Mouse (Mus musculus) C2C12 (cell line): ENCODE measurements around the gene E330009J07Rik. TPM values are rescaled to one million over a fixed set of nuclear protein-coding genes. Genes with fewer than 3 reads are reported as not detected.

Experiments
- H3K27me3 ChIP-seq: one replicate; pipeline ENCODE4 v1.6.1; 2011; ENCODE audit not compliant: control insufficient read depth, insufficient read depth, insufficient read length
- H3K36me3 ChIP-seq: one replicate; pipeline ENCODE4 v1.6.1; 2011; ENCODE audit not compliant: control insufficient read depth, insufficient read depth
- H3K4me3 ChIP-seq: one replicate; pipeline ENCODE4 v1.5.1; 2011; ENCODE audit warnings: mild to moderate bottlenecking, control low read depth; ENCODE audit not compliant: poor library complexity, insufficient read depth, severe bottlenecking
- H3K79me2 ChIP-seq: one replicate; pipeline ENCODE4 v1.6.1; 2011; ENCODE audit not compliant: control insufficient read depth, insufficient read depth
- H3K79me3 ChIP-seq: one replicate; pipeline ENCODE4 v1.6.1; 2011; ENCODE audit warnings: low read depth, control low read depth
- H3ac ChIP-seq: one replicate; pipeline ENCODE3; 2011; ENCODE audit warnings: low read depth; ENCODE audit not compliant: control insufficient read depth, insufficient read length
- CEBPB ChIP-seq: IDR thresholded peaks from one replicate; pipeline ENCODE4 v1.6.1; 2011; ENCODE audit warnings: low read depth, mild to moderate bottlenecking, control low read depth, moderate library complexity
- CTCF ChIP-seq: IDR thresholded peaks from one replicate; pipeline ENCODE4 v1.5.1; 2011; ENCODE audit not compliant: control insufficient read depth, insufficient read depth, insufficient read length
- FOSL1 ChIP-seq: IDR thresholded peaks from one replicate; pipeline ENCODE4 v1.8.0; 2011; ENCODE audit warnings: mild to moderate bottlenecking, low read length; ENCODE audit not compliant: poor library complexity, insufficient read depth, severe bottlenecking
- MAX ChIP-seq: IDR thresholded peaks from one replicate; pipeline ENCODE4 v1.6.1; 2011; ENCODE audit warnings: mild to moderate bottlenecking, control low read depth
- MYOD1 ChIP-seq: IDR thresholded peaks from one replicate; pipeline ENCODE4 v1.6.1; 2011; ENCODE audit warnings: low read depth; ENCODE audit not compliant: control insufficient read depth, insufficient read length
- MYOG ChIP-seq: IDR thresholded peaks from one replicate; pipeline ENCODE4 v1.6.1; 2011; ENCODE audit not compliant: control insufficient read depth, insufficient read length; ENCODE audit errors: extremely low read depth
- USF1 ChIP-seq: IDR thresholded peaks from one replicate; pipeline ENCODE4 v1.6.1; 2011; ENCODE audit warnings: low read depth, mild to moderate bottlenecking, control low read depth, moderate library complexity
- polyA plus RNA-seq: library from polyadenylated mRNA; unstranded; fragments of >200 nt; fragmentation: generic; extraction: Trizol; gene quantifications from one replicate; pipeline ENCODE4 v1.2.1, GENCODE M21; 2012; ENCODE audit warnings: missing spikeins

Gene E330009J07Rik
- polyA plus RNA-seq, 1 experiment, result 0.82 TPM

GRCm38 (mm10) chr6:40432346-40433275 is 3.3 kb downstream of the E330009J07Rik start:
- H3ac ChIP-seq, result no peak overlapping the region
- no peaks in the 10 kb centered on the region for H3K79me3 ChIP-seq
- no peaks in the 10 kb centered on the region for H3K79me2 ChIP-seq
- H3K27me3 ChIP-seq, result no peaks in the 10 kb centered on the region
- H3K36me3 ChIP-seq, result no peaks in the 10 kb centered on the region
- TF ChIP-seq FOSL1, result no peak
- TF ChIP-seq USF1, result no peak
- no peak for TF ChIP-seq MYOG
- no peak for TF ChIP-seq MAX
- TF ChIP-seq CTCF, result no peak
- no peak for TF ChIP-seq CEBPB
- no peak for TF ChIP-seq MYOD1
- no peak overlapping the region for H3K4me3 ChIP-seq

- no peak overlapping the region for H3ac ChIP-seq
- no peaks in the 10 kb centered on the region for H3K79me3 ChIP-seq
- no peak overlapping the region for H3K4me3 ChIP-seq
- no peaks in the 10 kb centered on the region for H3K36me3 ChIP-seq
- H3K27me3 ChIP-seq, result no peaks in the 10 kb centered on the region
- TF ChIP-seq CTCF, result no peak
- TF ChIP-seq FOSL1, result no peak
- no peak for TF ChIP-seq MYOD1
- TF ChIP-seq USF1, result no peak
- no peak for TF ChIP-seq MAX
- no peaks in the 10 kb centered on the region for H3K79me2 ChIP-seq
Observed at GRCm38 (mm10) chr6:40431812-40432211, 4.1 kb downstream of the E330009J07Rik start.

DNA sequence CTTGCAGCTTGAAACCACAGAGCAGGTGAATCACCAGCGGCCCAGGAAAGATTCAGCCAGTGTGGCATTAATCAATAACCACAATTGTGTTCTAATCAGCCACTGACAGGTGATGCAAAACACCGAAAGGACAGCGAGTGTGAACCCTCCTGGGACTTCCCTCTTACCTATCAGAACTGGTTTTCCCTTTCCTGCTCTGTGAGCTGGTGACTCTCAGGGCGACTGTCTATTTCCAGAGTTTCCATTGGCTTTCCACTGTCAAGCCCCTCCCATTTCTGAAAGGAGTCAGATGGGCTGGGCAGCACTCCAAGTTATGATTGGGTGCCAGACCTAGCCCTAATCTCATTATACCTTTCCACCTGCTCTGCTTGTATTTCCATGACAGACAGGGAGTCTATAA is 4.6 kb downstream of the E330009J07Rik start:
- TF ChIP-seq MYOD1, result peak; percentile 55
- TF ChIP-seq CTCF, result no peak
- H3K36me3 ChIP-seq, result no peaks in the 10 kb centered on the region
- H3ac ChIP-seq, result no peak overlapping the region
- no peaks in the 10 kb centered on the region for H3K79me2 ChIP-seq
- H3K4me3 ChIP-seq, result no peak overlapping the region
- H3K79me3 ChIP-seq, result no peaks in the 10 kb centered on the region
- no peaks in the 10 kb centered on the region for H3K27me3 ChIP-seq

DNA sequence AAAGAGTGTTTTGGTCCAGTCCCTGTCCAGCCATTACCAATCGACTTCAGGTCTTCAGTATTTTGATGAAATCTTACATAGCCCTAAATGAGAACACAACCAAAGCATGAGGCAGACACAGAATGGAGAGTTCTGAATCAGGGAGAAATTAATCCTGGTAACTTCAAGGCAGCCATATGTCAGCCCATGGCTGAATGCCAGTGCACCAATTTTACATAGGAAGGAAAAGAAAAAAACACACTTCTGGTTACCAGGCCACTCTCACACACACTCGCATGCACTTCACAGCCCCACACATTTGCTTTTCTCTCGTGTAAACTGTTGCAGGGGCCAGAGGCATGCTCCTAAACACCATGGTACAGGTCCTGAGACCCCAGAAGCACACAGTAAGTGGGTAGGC is 5.1 kb downstream of the E330009J07Rik start:
- Histone ChIP-seq H3K79me2 (no peaks in the 10 kb centered on the region), H3K27me3 (no peaks in the 10 kb centered on the region), H3K4me3 (no peak overlapping the region), H3K79me3 (no peaks in the 10 kb centered on the region), H3K36me3 (no peaks in the 10 kb centered on the region), H3ac (no peak overlapping the region)
- TF ChIP-seq USF1 (no peak), MAX (no peak), FOSL1 (no peak), MYOD1 (no peak), CEBPB (no peak), CTCF (no peak), MYOG (no peak)

DNA sequence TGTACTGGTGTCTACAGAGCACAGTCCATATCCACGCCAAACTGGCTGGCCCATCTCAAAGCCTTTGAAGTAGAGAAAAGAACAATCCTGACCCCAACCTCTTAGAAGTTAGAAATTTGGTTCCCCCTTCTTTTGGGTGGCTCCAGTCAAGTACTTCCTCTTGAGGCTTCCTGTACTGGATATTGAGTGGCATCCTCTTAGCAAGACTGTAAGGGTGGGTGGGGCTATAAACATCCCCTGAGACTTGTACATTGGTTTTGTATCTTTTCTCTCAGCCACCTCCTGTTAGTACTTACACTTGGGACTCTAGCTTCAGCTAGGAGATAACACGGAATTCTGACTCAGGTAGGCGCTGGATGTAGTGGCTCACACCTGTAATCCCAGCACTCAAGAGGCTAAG is 5.7 kb downstream of the E330009J07Rik start:
- no peaks in the 10 kb centered on the region for H3K79me2 ChIP-seq
- H3K27me3 ChIP-seq, result no peaks in the 10 kb centered on the region
- no peaks in the 10 kb centered on the region for H3K79me3 ChIP-seq
- H3K36me3 ChIP-seq, result no peaks in the 10 kb centered on the region
- no peak overlapping the region for H3K4me3 ChIP-seq
- H3ac ChIP-seq, result no peak overlapping the region
- no peak for TF ChIP-seq FOSL1
- no peak for TF ChIP-seq CEBPB
- no peak for TF ChIP-seq CTCF
- TF ChIP-seq MAX, result no peak
- no peak for TF ChIP-seq MYOD1
- no peak for TF ChIP-seq USF1
- TF ChIP-seq MYOG, result no peak

DNA sequence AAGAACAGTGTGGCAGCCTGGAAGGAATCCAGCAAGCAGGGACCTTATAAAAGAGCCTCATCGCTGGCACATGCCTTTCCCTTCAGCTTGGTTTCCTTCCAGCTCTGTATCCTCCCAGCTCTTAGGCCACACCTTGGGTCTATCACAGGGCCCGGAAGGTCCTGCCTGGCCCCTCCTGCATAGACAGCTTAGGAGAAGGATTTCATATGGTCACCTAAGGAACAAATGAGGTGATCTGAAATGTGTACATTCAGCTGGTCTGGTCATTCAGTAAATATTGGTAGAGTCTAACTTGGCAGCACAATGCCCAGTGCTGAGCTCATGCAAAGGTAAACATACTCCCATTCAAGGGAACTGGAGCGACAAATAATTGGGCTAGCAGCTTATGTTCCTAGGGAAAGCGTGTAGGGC is 6.4 kb downstream of the E330009J07Rik start:
- Histone ChIP-seq H3K36me3 (no peaks in the 10 kb centered on the region), H3K27me3 (no peaks in the 10 kb centered on the region), H3K4me3 (no peak overlapping the region), H3K79me2 (no peaks in the 10 kb centered on the region), H3ac (no peak overlapping the region), H3K79me3 (no peaks in the 10 kb centered on the region)
- TF ChIP-seq CEBPB, result no peak
- TF ChIP-seq MYOG, result no peak
